Mouse (Mus musculus): ENCODE measurements around the gene Gm3854.
A peak's percentile ranks its signal among the peaks of the same experiment; 100 is the strongest.
"Not testable (repeated sequence)": the region's sequence is repeated elsewhere in the genome, so short reads cannot be mapped to it uniquely, and the experiment has no call there.

The Gm3854 gene

DNA sequence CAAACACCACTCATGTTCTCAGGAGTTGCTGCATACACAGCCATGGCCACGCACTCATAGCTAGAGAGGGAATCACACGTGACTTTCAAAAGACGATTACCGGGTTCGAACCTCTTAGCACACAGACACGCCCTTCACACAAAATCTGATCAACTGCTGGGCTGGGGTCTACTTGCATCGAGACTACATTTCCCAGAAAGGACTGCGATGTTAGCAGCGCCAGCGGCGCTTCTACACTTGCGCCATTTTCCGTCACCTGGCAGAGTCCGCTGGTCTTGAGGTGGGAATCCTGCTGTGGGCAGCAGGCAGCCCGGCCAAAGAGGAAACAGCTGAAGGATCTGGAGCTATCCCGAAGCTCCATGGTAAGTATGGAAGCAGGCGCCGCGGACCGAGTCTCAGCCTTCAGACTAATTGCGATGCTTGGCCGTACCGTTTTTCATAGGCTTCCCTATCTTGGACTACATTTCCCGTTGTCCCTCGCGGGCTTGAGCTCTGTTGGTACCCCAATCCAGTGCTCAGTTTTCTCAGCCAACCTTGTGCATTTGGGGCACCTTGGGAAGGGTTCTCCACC lies at the start of gene Gm3854:
TSS of gene Gm3854 (plus strand) at position 259 of the 571 bp plus-strand sequence.
- DNase-seq (ENCODE audit: low spot score): peak; percentile 28

DNA sequence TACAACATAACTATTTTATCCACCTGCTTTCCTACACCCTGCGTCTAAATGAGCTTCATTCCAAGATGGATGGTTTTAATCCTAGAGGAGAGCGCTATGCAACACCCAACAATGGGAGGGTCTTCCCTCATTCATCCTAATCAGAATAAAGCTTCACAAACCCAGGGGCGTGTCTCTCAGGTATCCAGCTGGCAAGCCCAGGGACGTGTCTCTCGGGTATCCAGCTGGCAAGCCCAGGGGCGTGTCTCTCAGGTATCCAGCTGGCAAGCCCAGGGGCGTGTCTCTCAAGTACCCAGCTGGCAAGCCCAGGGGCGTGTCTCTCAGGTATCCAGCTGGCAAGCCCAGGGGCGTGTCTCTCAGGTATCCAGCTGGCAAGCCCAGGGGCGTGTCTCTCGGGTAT lies 42.8 kb upstream of the Gm3854 start:
- not testable (repeated sequence) for DNase-seq (ENCODE audit: low spot score)

DNA sequence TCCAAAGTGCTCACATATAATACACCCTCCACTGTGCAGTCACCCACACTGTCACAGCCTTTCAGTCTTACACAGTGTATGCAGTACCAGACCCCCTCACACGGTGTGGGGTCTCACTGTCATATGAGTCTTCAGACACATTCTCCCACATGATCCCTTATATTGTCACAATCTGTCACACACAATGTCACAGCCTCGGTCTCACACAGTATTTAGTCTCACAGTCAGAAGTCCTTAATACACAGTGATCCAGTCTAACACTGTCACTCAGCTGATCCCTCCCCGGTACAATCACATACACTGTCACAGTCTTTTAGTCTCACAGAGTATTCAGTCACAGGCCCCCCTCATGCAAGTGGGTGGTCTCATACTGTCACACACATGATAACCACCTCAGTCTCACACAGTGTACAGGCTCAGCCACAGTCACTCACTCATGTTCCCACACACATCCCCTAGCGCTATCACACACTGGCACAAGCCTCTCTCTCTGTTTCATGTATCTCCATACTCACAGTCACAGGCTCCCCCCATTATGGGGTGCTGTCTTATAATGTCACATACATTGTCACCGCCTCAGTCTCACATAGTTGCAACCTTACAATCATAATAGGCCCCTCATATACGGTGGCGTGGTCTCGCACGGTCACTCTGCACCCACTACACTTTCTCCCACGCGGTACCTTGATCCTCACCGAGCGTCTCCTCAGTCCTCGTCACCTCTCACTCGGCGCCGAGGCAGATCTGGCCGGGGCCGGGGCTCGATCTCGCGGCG lies 12.9 kb upstream of the Gm3854 start:
- DNase-seq (ENCODE audit: low spot score): no peak

DNA sequence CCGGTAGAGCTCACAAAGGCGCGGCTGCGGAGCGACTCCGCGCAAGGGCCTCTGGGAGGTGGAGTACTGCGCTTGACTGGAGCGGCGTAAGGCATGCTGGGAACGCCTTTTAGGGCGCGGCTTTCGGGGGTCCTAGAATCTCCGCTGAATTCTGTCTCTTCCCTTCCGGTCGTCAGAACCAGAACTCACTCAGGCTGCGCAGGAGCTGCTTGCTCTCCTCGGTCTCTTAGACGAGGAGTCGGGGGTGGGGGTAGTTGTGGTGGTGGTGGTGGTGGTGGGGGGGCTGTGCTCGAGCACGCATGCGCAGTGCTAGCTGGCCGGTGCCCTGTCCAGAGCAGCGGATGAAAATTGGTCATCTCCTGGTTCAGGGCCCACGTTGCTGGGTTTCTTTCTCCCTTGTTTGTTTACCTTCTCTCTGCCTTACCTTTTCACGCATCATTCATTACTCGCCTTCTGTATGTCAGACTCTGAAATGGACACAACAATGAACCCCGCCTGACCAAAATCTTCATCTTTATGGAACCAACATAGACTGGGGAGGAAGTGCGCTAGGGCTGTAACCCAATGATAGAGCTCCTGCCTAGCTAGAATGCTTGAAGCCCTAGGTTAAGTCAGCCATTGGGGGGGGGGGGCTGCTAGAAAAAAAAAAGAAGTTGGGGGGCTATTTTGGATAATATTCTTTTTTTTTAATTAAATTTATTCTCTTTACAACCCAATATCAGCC lies 12.2 kb upstream of the Gm3854 start, which contains the start of gene Zfp583:
TSS of gene Zfp583 (minus strand) at position 53 of the 724 bp plus-strand sequence.
- peak; percentile 72 for DNase-seq (ENCODE audit: low spot score)

DNA sequence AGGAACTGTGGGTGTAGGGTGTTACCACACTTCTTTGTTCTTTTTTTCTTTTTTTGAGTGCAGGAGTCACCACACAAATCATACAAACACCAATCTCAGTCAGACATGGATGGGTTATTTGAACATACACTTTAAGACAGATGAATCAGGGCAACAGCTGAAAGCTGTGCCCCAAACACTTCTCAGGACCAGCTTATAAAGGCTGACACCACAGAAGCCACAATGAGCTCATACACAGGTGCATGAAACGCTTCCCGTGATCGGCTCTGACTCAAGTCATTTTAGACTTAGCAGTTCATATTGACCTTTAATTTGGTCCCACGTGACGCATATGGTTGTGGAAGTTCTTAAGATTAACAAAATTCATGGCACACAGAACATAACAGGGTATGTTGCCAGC lies 3.7 kb upstream of the Gm3854 start:
- DNase-seq (ENCODE audit: low spot score): no peak

DNA sequence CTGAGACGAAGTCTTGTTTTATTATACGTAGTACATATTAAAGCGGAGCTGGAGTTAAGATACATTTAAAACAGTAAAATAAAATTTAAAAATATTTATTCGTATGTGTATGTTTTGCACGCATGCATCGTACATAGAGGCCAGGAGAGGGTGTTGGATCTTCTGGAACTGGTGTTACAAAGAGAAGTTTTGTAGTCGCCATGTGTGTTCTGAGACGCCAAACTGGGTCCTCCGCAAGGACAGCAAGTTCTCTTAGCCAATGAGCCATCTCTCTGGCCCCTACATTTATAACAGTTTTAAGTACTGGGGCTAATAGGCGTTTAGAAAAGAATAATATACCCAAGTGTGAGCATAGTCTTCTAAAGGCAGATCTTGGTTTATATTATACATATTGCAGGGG lies 565 bp downstream of the Gm3854 start:
- no peak for DNase-seq (ENCODE audit: low spot score)

DNA sequence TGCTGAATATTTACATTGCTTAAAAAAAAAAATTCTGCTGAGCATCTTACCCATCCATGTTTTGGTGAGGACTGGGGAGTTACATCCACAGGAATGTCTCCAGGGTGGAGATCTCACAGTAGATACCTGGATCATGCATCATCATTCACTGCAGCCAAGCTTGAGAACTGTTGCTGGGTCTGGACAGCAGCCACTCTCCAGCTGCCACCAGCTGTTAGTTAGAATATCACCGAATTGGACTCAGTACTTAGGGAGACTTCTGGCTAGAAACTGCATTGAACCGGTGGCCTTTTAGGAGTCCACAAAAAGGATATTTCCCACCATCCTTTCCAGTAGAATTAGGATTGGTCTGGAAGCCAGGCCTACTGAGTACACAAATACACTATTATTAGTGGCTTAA lies 14.6 kb downstream of the Gm3854 start:
- no peak for DNase-seq (ENCODE audit: low spot score)

DNA sequence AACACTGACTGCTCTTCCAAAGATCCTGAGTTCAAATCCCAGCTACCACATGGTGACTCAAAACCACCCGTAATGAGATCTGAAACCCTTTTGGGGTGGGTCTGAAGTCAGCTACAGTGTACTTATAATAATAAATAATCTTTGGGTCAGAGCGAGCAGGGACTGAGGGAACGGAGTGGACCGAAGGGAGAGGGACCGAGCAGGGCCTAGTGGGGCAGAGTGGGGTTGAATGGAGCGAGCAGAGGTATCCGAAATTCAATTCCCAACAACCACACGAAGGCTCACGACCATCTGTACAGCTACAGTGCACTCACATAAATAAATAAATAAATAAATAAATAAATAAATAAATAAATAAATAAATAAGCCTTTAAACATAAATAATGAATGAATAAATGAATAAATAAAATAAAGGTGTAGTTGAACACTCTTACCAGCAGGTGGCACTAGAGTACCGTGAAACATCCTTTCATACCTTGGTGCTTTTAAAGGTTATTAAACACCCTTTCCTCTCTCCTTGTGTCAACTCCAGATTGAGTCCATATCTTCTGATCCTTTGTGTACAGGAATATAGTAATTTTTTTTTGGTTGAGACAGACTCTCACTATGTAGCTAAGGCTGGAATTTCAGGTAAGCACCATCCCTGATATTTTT lies 15.5 kb downstream of the Gm3854 start:
- peak; percentile 24 for DNase-seq (ENCODE audit: low spot score)

DNA sequence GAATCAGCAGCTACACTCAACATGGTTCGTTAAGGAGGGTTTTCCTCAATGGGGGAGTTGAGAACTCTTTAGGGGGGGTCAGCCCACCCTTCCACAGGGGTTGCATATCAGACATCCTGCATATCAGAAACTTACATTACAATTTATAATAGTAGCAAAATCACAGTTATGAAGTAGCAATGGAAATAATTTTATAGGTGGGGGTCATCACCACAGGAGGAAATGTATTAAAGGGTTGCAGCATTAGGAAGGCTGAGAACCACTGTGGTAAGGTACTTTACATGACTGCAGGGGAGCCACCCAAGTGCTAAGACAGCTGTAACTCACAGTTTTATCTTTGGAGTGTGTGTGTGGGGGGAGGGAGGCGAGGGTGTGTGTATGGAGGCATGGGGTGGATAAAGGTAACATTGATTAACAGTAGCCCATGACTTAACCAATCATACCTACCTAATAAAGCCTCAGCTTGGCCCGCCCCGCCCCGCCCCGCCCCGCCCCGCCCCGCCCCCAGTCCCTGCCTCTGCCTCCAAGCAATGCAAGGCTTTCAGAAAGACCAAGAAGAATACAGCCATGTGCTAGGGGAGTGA lies 17.0 kb downstream of the Gm3854 start:
- DNase-seq (ENCODE audit: low spot score): no peak

DNA sequence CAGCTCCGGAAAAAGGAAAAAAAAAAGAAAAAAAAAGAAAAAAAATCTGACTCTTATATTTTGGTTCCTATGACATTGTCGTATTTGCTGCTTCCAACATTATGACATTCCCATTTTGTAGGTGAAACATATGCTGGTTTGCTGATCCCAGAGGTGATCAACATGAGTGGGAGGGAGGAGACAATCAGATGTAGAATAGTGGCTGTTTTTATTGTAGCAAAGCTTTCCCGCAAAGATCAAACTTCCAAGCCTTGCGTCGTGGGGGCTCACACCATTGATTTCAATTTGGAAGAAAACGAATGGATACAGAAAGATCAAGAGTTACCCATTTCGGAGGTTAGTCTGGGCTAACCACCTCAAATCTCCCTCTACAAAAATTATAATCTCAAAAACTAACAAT lies 18.2 kb downstream of the Gm3854 start:
- DNase-seq (ENCODE audit: low spot score): no peak

DNA sequence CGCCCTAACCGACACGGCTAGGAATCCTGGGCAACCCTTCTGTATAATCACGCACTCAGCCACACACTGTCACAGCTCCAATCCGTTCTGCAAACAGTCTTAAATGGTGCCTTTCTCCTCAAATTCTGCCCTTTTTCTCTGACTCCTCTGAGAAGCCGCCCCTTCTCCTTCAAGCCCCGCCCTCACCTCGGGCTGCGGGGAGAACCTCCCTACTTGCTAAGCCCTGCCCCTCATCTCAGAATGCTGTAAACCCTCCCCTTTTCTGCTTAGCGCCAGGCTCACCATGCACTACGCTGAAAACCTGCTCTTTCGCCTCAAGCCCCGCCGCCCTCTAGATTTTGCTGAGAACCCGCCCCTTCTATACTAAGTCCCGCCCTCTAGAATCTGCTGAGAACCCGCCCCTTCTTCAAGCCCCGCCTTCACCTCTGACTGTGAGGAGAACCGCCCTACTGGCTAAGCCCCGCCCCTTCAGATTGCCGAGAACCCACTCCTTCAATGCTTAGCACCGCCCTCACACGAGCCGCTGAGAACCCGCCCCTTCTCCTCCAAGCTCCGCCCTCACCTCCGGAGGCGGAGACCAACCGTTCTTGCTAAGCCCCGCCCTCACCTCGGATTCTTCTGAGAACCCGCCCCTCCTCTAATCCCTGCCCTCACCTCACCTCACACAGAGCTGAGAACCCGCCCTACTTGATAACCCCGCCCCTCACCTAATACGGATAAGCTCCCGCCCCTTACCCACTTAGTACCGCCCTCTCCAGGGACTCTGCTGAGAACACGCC lies 18.9 kb downstream of the Gm3854 start:
- DNase-seq (ENCODE audit: low spot score): peak; percentile 98

DNA sequence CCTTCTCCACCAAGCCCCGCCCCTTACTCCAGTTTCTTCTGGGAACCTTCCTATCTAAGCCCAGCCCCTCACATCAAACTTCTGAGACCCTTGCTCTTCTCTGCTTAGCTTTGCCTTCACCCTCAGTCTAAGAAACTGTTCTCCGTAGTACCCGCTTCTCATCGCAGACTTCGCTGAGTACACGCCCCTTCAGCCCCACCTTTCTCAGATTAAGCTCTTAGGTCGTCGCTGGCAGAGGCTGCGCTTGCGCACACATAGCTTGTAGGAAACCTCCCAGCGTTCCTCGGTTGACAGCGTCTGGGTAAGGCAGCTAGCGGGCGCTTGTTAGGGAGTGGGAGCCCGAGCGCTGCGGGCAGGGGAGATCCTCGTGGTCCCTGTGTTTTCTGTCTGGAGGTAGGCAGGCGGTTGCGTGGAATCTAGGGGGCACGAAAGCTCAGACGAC lies 19.5 kb downstream of the Gm3854 start, which contains the start of gene Zfp78:
TSS of gene Zfp78 (plus strand) at position 234 of the 442 bp plus-strand sequence.
- DNase-seq (ENCODE audit: low spot score): peak; percentile 84

DNA sequence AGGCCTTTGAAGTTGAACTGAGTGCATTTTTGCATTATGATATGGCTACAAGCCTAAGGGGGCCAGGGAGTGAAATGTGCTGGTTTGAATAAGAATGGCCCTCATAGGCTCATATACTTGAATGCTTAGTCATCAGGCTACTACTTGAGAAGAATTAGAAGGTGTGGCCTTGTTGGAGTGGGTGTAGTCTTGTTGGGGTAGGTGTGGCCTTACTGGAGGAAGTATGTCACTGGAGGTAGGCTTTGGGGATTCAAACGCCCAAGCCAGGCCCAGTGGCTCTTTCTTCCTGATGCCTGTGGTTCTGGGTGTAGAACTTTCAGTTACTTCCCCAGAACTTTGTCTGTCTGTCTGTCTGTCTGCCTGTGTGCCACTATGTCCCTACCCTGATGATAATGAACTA lies 21.2 kb downstream of the Gm3854 start:
- DNase-seq (ENCODE audit: low spot score): no peak

DNA sequence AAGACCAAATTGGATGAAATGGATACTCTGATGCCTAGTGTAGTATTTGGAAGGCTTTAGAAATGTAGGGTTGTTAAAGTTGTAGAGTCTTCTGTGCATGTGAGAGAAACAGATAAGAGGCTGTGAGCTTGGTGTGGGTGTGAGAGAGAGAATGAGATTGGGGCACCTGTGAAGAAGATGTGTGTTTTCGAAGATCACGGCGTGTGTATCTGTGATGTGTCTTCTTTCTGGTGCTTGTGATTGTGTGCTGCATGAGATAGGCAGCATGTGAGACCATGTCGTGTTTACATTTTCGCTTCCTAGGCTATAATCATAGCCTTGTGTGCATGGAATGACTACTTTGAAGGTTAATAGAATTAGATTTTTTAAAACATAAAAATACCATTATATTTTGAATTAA lies 23.6 kb downstream of the Gm3854 start:
- DNase-seq (ENCODE audit: low spot score): no peak

DNA sequence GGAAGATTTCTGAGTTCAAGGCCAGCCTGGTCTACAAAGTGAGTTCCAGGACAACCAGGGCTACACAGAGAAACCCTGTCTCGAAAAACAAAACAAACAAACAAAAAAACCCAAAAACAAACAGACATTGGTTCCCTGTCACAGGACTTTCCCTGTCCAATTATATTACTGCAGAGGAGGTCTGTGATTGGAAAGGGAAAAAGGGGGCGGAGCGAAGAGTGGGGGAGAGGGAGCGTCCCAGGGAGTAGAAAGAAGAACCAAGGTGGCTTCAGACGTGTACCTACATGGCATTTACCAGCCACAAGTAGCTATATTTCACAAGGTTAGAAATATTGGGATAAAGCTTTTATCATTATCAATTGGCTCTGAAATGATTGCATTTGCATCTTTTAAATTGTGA lies 24.6 kb downstream of the Gm3854 start:
- not testable (repeated sequence) for DNase-seq (ENCODE audit: low spot score)

DNA sequence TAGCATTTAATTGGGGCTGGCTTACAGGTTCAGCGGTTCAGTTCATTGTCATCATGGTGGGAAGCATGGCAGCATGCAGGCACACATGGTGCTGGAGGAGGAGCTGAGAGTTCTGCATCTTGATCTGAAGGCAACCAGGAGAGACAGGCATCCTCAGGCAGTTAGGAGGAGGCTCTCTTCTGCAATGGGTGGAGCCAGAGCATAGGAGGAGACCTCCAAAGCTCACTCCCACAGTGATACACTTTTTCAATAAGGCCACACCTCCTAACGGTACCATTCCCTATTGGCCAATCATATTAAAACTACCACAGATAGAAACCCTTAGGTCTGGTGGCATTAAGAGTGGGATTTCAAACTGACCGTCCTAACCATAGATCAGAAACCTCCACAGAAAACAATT lies 25.9 kb downstream of the Gm3854 start:
- no peak for DNase-seq (ENCODE audit: low spot score)

DNA sequence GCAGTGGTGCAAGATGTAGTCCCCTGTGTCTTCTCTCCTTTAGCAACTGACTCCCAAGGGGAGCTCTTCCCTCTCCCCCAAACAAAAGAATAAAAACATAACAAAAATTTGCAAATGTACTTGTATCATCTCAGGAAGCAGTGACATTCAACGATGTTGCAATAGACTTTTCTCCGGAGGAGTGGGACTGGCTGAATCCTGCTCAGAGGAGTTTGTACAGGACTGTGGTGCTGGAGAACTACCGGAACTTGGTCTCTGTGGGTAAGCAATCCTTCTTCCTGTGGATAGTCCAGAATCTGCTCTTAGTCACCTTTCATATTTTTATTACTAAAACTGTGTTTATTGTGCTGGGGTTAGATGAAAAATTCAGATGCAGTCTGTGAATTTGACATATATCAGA lies 29.4 kb downstream of the Gm3854 start:
- no peak for DNase-seq (ENCODE audit: low spot score)

DNA sequence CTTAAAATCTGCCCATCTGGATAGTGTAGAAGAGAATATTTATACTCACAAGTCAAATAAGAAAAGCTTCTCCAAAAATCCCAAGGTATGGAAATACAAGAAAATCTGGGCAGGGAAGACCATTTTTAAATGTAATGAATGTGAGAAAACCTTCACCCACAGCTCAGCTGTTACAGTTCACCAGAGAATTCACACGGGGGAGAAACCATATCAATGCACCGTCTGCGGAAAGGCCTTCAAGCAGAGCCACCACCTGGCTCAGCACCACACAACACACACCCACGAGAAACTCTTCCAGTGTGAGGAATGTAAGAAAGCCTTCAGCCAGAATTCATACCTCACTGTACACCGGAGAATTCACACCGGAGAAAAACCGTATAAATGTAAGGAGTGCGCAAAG lies 34.9 kb downstream of the Gm3854 start:
- DNase-seq (ENCODE audit: low spot score): no peak

DNA sequence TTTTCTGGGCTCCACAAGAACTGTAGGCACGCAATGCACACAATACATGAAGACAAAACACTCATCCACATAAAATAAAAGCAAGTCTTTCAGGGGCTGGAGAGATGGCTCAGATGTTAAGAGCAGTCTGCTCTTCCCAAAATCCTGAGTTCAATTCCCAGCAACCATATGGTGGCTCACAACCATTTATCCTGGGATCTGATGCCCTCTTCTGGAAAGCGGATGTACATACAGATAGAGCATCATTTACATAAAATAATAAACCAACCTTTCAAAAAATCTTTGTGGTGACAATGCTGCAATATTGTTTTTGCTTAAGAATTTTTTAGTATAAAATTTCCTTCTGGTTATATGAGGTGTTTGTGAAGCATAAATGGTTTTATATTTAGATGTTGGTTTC lies 37.9 kb downstream of the Gm3854 start:
- DNase-seq (ENCODE audit: low spot score): no peak

DNA sequence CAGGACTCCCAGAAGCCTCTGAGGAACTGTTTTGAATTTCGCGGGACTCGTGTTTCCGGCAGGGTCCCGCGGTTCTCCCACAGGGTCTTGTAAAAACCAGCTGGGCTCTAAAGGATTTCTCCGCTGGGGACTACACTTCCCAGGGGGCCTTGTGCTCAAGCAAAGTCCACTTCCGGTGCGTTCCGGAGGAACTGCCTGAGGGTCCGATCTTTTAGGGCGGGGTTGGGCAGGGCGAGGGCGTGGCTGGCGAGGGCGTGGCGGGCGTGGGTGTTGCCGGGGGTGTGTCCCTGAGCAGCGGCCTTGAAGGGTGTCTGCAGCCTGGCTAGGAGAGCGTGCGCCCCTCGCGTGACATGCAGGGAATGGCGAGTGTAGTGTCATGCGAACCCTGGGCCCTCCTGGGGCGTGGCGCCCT lies 39.5 kb downstream of the Gm3854 start, which contains the start of gene Zfp28:
TSS of gene Zfp28 (plus strand) at position 252 of the 412 bp plus-strand sequence.
- DNase-seq (ENCODE audit: low spot score): peak; percentile 85

DNA sequence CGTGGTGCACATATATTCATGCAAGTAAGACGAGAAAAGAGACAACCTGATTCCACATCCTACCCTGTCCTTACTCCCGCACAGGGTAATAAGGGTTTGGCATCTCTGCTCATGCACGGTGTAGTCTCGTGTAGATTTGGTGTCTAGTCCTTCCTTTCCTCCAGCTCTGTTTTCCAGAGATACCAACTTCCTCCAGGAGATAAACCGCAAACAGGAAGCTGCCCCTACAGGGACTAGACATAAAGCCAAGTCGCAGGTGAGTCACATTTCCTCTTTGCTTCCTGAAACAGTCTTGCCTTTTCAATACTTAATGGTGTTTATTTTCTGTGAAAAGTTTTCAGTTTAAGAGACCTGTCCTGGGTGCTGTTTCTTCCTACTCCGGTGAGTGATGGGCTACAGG lies 40.5 kb downstream of the Gm3854 start:
- no peak for DNase-seq (ENCODE audit: low spot score)
